Mouse (Mus musculus): Measurements from ENCODE around the gene Polr2b.

GRCm38 (mm10) chr5:77383799-77384554 lies 74.0 kb downstream of the Polr2b start:
- TF ChIP-seq CTCF (IDR thresholded peaks at IDR 0.05; ENCODE audit: control insufficient read depth, insufficient read depth, insufficient replicate concordance, low read depth, low read length) (no peak), POLR2A (IDR thresholded peaks at IDR 0.05; ENCODE audit: control insufficient read depth, low read depth, low read length) (no peak)
